Mouse (Mus musculus) limb, embryonic 14.5 days (tissue): ENCODE results near the gene Dpm2. TPM values are rescaled to one million over a fixed set of nuclear protein-coding genes. Genes with fewer than 3 reads are reported as not detected.

Source experiments
- ATAC-seq: fragments of 200-750 bp; cut with Nextera tagmentation; 2 replicates; pipeline ENCODE4 v1.8.0; 2017; ENCODE audit warnings: low read depth, moderate number of reproducible peaks, moderate TSS enrichment; ENCODE audit not compliant: low FRiP score
- DNase-seq: peaks from one replicate; pipeline ENCODE4 v3.0.0-alpha.2; 2015; ENCODE audit warnings: low spot score
- H3K27ac ChIP-seq: fragments of 300-500 bp; sonication (generic); replicated peaks from 2 replicates; pipeline ENCODE4 v1.5.1; 2014; ENCODE audit warnings: low read depth, mild to moderate bottlenecking, low read length, moderate library complexity, mixed read lengths
- H3K27me3 ChIP-seq: fragments of 300-500 bp; sonication (generic); 2 replicates; pipeline ENCODE4 v1.6.1; 2014; ENCODE audit warnings: low read length, mixed read lengths; ENCODE audit not compliant: control insufficient read depth, insufficient read depth
- H3K36me3 ChIP-seq: fragments of 300-500 bp; sonication (generic); 2 replicates; pipeline ENCODE4 v1.6.1; 2014; ENCODE audit warnings: mild to moderate bottlenecking, low read length, moderate library complexity, mixed read lengths; ENCODE audit not compliant: control insufficient read depth, insufficient read depth
- H3K4me1 ChIP-seq: fragments of 300-500 bp; sonication (generic); 2 replicates; pipeline ENCODE4 v1.6.1; 2014; ENCODE audit warnings: antibody characterized with exemption, low read length, mixed read lengths; ENCODE audit not compliant: control insufficient read depth, insufficient read depth
- H3K4me2 ChIP-seq: fragments of 300-500 bp; sonication (generic); replicated peaks from 2 replicates; pipeline ENCODE4 v1.6.1; 2014; ENCODE audit warnings: low read depth, mild to moderate bottlenecking, low read length, moderate library complexity; ENCODE audit not compliant: severe bottlenecking
- H3K4me3 ChIP-seq: fragments of 300-500 bp; sonication (generic); replicated peaks from 2 replicates; pipeline ENCODE4 v1.5.1; 2014; ENCODE audit warnings: low read length
- H3K9ac ChIP-seq: fragments of 300-500 bp; sonication (generic); 2 replicates; pipeline ENCODE4 v1.6.1; 2014; ENCODE audit warnings: mild to moderate bottlenecking, low read depth, low read length, moderate library complexity; ENCODE audit not compliant: severe bottlenecking
- H3K9me3 ChIP-seq: fragments of 300-500 bp; sonication (generic); 2 replicates; pipeline ENCODE4 v1.6.1; 2016; ENCODE audit warnings: low read length; ENCODE audit not compliant: control insufficient read depth
- POLR2A ChIP-seq: fragments of 200-500 bp; IDR thresholded peaks from 2 replicates; pipeline ENCODE4 v1.8.0; 2012; ENCODE audit warnings: inconsistent platforms, mild to moderate bottlenecking, moderate library complexity, borderline replicate concordance; ENCODE audit not compliant: insufficient read depth, insufficient read length; ENCODE audit errors: extremely low read depth
- WGBS: fragments of 180-500 bp; shearing (Covaris S2); extraction: QIAGEN DNeasy Blood & Tissue Kit; methylation state at CpG from one replicate; pipeline ENCODE4 v1.1.7; 2014; 5-methylcytosine and 5-hydroxymethylcytosine counted together
- polyA plus RNA-seq, 2 experiments: library from polyadenylated mRNA; depleted of rRNA in 1 of 2; stranded (reverse) in 1 of 2; unstranded in 1 of 2; fragments of >200 nt; fragmentation: Nextera tagmentation in 1 of 2; extraction: Ambion mirVana in 1 of 2; gene quantifications; 2 replicates each; pipeline versions ENCODE4 v1.2.1 to v1.2.3; 2012 to 2014

The Dpm2 gene
- polyA plus RNA-seq, 2 experiments = 122 to 146 TPM

- no peak overlapping the region for H3K4me3 ChIP-seq
- H3K4me2 ChIP-seq = no peak overlapping the region
- H3K27ac ChIP-seq = no peak overlapping the region
- peaks cover 57% of the 10 kb centered on the region for H3K36me3 ChIP-seq
- no peaks in the 10 kb centered on the region for H3K27me3 ChIP-seq
- WGBS = 86% methylated on average over 3 of the region's 3 CpGs
- H3K9me3 ChIP-seq = no peaks in the 10 kb centered on the region
- DNase-seq = no peak
- TF ChIP-seq POLR2A = no peak
- no peak overlapping the region for H3K9ac ChIP-seq
- no peak for ATAC-seq
- peaks cover 10% of the 10 kb centered on the region for H3K4me1 ChIP-seq
Measured at GRCm38 (mm10) chr2:32568941-32569340, 1.7 kb upstream of the Dpm2 start.

GRCm38 (mm10) chr2:32572196-32572595 is 1.5 kb downstream of the Dpm2 start:
- Histone ChIP-seq H3K4me1 (peaks cover 14% of the 10 kb centered on the region), H3K4me3 (no peak overlapping the region), H3K36me3 (peaks cover 27% of the 10 kb centered on the region), H3K27me3 (no peaks in the 10 kb centered on the region), H3K4me2 (no peak overlapping the region), H3K9ac (no peak overlapping the region), H3K9me3 (no peaks in the 10 kb centered on the region), H3K27ac (no peak overlapping the region)
- WGBS = 92% methylated on average over 11 of the region's 11 CpGs
- DNase-seq = no peak
- TF ChIP-seq POLR2A = no peak
- no peak for ATAC-seq

GRCm38 (mm10) chr2:32574497-32574896 is 3.8 kb downstream of the Dpm2 start, which contains the start of gene Pip5kl1:
Pip5kl1 (plus strand) TSS chr2:32574797.
- peaks cover 5% of the 10 kb centered on the region for H3K36me3 ChIP-seq
- no peaks in the 10 kb centered on the region for H3K9me3 ChIP-seq
- H3K9ac ChIP-seq = peak within 1 kb of the TSS; percentile 47
- H3K4me1 ChIP-seq = peaks cover 14% of the 10 kb centered on the region
- peak within 1 kb of the TSS; percentile 96 for H3K4me2 ChIP-seq
- TF ChIP-seq POLR2A = no peak
- H3K4me3 ChIP-seq = peak within 1 kb of the TSS; percentile 48
- H3K27me3 ChIP-seq = no peaks in the 10 kb centered on the region
- 83% methylated on average over 6 of the region's 6 CpGs for WGBS
- ATAC-seq (no peak), DNase-seq (no peak)
- H3K27ac ChIP-seq = no peak within 1 kb of the TSS

- H3K4me1 ChIP-seq = peaks cover 14% of the 10 kb centered on the region
- peak overlapping the region; percentile 48 for H3K4me3 ChIP-seq
- H3K27ac ChIP-seq = no peak overlapping the region
- TF ChIP-seq POLR2A = no peak
- no peaks in the 10 kb centered on the region for H3K27me3 ChIP-seq
- H3K36me3 ChIP-seq = peaks cover 4% of the 10 kb centered on the region
- WGBS = 2% methylated on average over 26 of the region's 26 CpGs
- H3K9me3 ChIP-seq = no peaks in the 10 kb centered on the region
- DNase-seq = no peak
- ATAC-seq = no peak
- peak overlapping the region; percentile 47 for H3K9ac ChIP-seq
- H3K4me2 ChIP-seq = peak overlapping the region; percentile 96
Measured at GRCm38 (mm10) chr2:32574901-32575585, 4.4 kb downstream of the Dpm2 start.

- WGBS = 5% methylated on average over 28 of the region's 28 CpGs
- peaks cover 4% of the 10 kb centered on the region for H3K36me3 ChIP-seq
- H3K4me3 ChIP-seq = peak within 1 kb of the TSS; percentile 48
- H3K27me3 ChIP-seq = no peaks in the 10 kb centered on the region
- H3K4me2 ChIP-seq = peak within 1 kb of the TSS; percentile 96
- peak; percentile 68 for DNase-seq
- TF ChIP-seq POLR2A = no peak
- peaks cover 14% of the 10 kb centered on the region for H3K4me1 ChIP-seq
- no peak within 1 kb of the TSS for H3K27ac ChIP-seq
- peak; percentile 34; the same call in 1 of the 2 replicates for ATAC-seq
- peak within 1 kb of the TSS; percentile 47 for H3K9ac ChIP-seq
- H3K9me3 ChIP-seq = no peaks in the 10 kb centered on the region
Measured at GRCm38 (mm10) chr2:32575586-32576160, 5.0 kb downstream of the Dpm2 start, which contains the start of gene 9430097D07Rik. 9430097D07Rik (minus strand) TSS chr2:32575684.
